Mouse (Mus musculus) midbrain, embryonic 16.5 days (tissue): ENCODE measurements around the gene Chl1. TPM values are rescaled to one million over a fixed set of nuclear protein-coding genes. Genes with fewer than 3 reads are reported as not detected.

Experiments
- ATAC-seq: fragments of 200-750 bp; cut with Nextera tagmentation; 2 replicates; pipeline ENCODE4 v1.8.0; 2017; ENCODE audit warnings: moderate TSS enrichment
- H3K27ac ChIP-seq: fragments of 300-500 bp; sonication (generic); 2 replicates; pipeline ENCODE4 v1.5.1; 2014; ENCODE audit warnings: mild to moderate bottlenecking, low read length, mixed read lengths
- H3K27me3 ChIP-seq: fragments of 300-500 bp; sonication (generic); 2 replicates; pipeline ENCODE4 v1.6.1; 2014; ENCODE audit warnings: low read depth, low read length, mixed read lengths; ENCODE audit not compliant: control insufficient read depth, insufficient read depth
- H3K36me3 ChIP-seq: fragments of 300-500 bp; sonication (generic); 2 replicates; pipeline ENCODE4 v1.6.1; 2014; ENCODE audit warnings: mild to moderate bottlenecking, low read length, moderate library complexity, mixed read lengths; ENCODE audit not compliant: control insufficient read depth, insufficient read depth
- H3K4me1 ChIP-seq: fragments of 300-500 bp; sonication (generic); 2 replicates; pipeline ENCODE4 v1.6.1; 2014; ENCODE audit warnings: mild to moderate bottlenecking, low read length, mixed read lengths; ENCODE audit not compliant: control insufficient read depth, insufficient read depth
- H3K4me2 ChIP-seq: fragments of 300-500 bp; sonication (generic); 2 replicates; pipeline ENCODE4 v1.6.1; 2014; ENCODE audit warnings: mild to moderate bottlenecking, low read length, mixed read lengths
- H3K4me3 ChIP-seq: fragments of 300-500 bp; sonication (generic); 2 replicates; pipeline ENCODE4 v1.5.1; 2014; ENCODE audit warnings: low read depth, mild to moderate bottlenecking, low read length, moderate library complexity, mixed read lengths
- H3K9ac ChIP-seq: fragments of 300-500 bp; sonication (generic); 2 replicates; pipeline ENCODE4 v1.6.1; 2014; ENCODE audit warnings: low read depth, low read length, mixed read lengths
- H3K9me3 ChIP-seq: fragments of 300-500 bp; sonication (generic); replicated peaks from 2 replicates; pipeline ENCODE4 v1.6.1; 2014; ENCODE audit warnings: mild to moderate bottlenecking, low read length, mixed read lengths; ENCODE audit not compliant: control insufficient read depth, poor library complexity, severe bottlenecking
- WGBS: fragments of 180-500 bp; shearing (Covaris S2); extraction: QIAGEN DNeasy Blood & Tissue Kit; methylation state at CpG from one replicate; pipeline ENCODE4 v1.1.7; 2014; 5-methylcytosine and 5-hydroxymethylcytosine counted together
- polyA plus RNA-seq: library from polyadenylated mRNA; unstranded; fragments of >200 nt; fragmentation: Nextera tagmentation; extraction: Ambion mirVana; gene quantifications from 2 replicates; pipeline ENCODE4 v1.2.1, GENCODE M21; 2015

Chl1 gene
- polyA plus RNA-seq, 1 experiment from 2014 or later = 202 TPM

DNA sequence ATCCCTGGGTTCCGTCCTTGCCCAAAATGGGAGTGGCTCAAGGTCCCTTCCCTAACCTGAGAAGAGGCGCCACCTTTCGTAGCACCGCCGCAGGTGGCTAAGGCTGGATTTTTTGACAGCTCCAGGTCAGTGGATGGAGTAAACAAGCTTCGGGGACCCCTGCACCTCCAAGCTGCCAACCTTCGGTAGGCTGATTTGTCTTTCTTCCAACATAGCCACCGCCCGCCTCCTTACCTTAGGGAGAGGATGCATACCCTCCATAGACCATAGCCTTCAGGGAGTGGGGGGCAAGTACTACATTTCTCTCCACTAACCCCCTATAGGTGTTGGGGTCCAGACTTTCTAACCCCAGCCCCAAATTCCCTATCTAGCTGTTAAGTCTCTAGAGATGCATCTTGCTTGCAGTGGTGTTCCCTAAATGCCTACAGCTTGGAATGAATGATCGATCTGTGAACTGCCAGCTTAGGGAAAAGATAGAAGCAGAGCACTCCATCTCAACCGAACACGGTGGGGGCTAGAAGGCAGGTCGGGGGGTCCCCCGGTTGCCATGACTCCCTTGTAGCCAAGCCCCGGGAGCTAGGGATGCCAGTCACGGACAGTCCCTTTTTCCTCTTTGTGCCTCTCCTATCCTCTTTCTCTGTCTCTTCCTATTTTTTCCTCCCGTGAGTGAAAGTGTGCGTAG, 1.0 kb downstream of the Chl1 start:
- Histone ChIP-seq H3K4me1 (peaks cover 26% of the 10 kb centered on the region), H3K27me3 (no peaks in the 10 kb centered on the region), H3K9ac (peak overlapping the region; percentile 80), H3K4me3 (peak overlapping the region; percentile 53), H3K9me3 (no peaks in the 10 kb centered on the region), H3K36me3 (no peaks in the 10 kb centered on the region), H3K4me2 (peak overlapping the region; percentile 58), H3K27ac (peak overlapping the region; percentile 99)
- ATAC-seq = peak; percentile 67
- WGBS = 1% methylated on average over 18 of the region's 18 CpGs

GRCm38 (mm10) chr6:103511972-103512565, 1.7 kb downstream of the Chl1 start:
- Histone ChIP-seq H3K4me1 (peaks cover 26% of the 10 kb centered on the region), H3K9ac (peak overlapping the region; percentile 80), H3K36me3 (no peaks in the 10 kb centered on the region), H3K27me3 (no peaks in the 10 kb centered on the region), H3K27ac (peak overlapping the region; percentile 99), H3K9me3 (no peaks in the 10 kb centered on the region), H3K4me3 (peak overlapping the region; percentile 53), H3K4me2 (peak overlapping the region; percentile 58)
- WGBS = 0% methylated on average over 29 of the region's 29 CpGs
- ATAC-seq = peak; percentile 87

DNA sequence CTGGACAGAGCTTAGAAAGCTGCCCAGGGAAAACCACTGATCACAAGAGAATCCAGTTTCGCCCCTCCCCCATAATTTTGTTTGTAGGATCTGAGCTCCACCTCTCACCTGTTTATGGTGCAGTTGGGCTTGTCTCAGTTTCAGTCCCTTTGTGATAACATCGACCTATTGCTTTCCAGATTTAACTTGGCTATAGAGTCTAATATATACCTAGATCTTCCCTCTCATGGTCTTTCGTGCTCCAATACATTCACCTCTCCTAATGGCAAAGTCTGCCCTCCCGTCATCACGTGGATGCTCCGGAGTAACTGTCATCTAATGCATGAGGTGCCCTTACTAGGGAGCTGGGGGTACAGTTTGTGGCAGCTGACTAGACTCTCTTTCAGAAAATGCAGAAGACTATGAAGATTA, 2.5 kb downstream of the Chl1 start:
- 42% methylated on average over 6 of the region's 6 CpGs for WGBS
- ATAC-seq = no peak; the same call in 1 of the 2 replicates
- no peaks in the 10 kb centered on the region for H3K36me3 ChIP-seq
- peaks cover 29% of the 10 kb centered on the region for H3K4me1 ChIP-seq
- H3K27me3 ChIP-seq = no peaks in the 10 kb centered on the region
- H3K4me2 ChIP-seq = peak overlapping the region; percentile 58
- peak overlapping the region; percentile 80 for H3K9ac ChIP-seq
- no peaks in the 10 kb centered on the region for H3K9me3 ChIP-seq
- H3K27ac ChIP-seq = peak overlapping the region; percentile 99
- peak overlapping the region; percentile 53 for H3K4me3 ChIP-seq

- peak overlapping the region; percentile 62 for H3K9ac ChIP-seq
- no peaks in the 10 kb centered on the region for H3K27me3 ChIP-seq
- no peaks in the 10 kb centered on the region for H3K9me3 ChIP-seq
- H3K36me3 ChIP-seq = no peaks in the 10 kb centered on the region
- peak overlapping the region; percentile 53 for H3K4me3 ChIP-seq
- WGBS = 29% methylated on average over 8 of the region's 8 CpGs
- peak overlapping the region; percentile 81 for H3K27ac ChIP-seq
- peaks cover 25% of the 10 kb centered on the region for H3K4me1 ChIP-seq
- ATAC-seq = no peak
- H3K4me2 ChIP-seq = peak overlapping the region; percentile 58
Measured at GRCm38 (mm10) chr6:103513621-103514241, 3.3 kb downstream of the Chl1 start.

DNA sequence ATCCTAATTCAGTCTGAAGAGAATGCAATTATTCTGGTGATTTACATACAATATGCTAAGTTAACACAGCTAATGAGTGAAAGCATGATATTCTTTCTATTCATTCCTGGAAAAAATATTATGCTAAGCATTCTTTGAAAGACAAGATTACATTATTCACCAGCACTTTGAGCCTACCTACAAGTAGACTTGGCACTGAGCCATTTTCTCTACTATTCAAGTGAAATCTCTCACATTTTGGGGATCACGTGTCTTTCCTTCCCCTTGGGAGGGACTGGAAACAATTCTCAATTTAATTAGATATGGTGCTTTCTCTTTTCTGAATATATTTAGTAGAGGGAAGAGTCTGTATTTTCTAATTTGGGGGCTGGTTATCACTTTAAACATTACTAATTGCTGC, 4.0 kb downstream of the Chl1 start:
- WGBS = 5% methylated on average over 1 of the region's 1 CpGs
- peak overlapping the region; percentile 20 for H3K4me3 ChIP-seq
- H3K4me2 ChIP-seq = peak overlapping the region; percentile 58
- no peaks in the 10 kb centered on the region for H3K9me3 ChIP-seq
- no peak for ATAC-seq
- no peaks in the 10 kb centered on the region for H3K36me3 ChIP-seq
- no peak overlapping the region for H3K9ac ChIP-seq
- peak overlapping the region; percentile 63; the same call in 1 of the 2 replicates for H3K27ac ChIP-seq
- no peaks in the 10 kb centered on the region for H3K27me3 ChIP-seq
- H3K4me1 ChIP-seq = peaks cover 24% of the 10 kb centered on the region

GRCm38 (mm10) chr6:103514756-103515155, 4.4 kb downstream of the Chl1 start:
- Histone ChIP-seq H3K27me3 (no peaks in the 10 kb centered on the region), H3K36me3 (no peaks in the 10 kb centered on the region), H3K9me3 (no peaks in the 10 kb centered on the region), H3K27ac (no peak overlapping the region), H3K9ac (no peak overlapping the region), H3K4me3 (no peak overlapping the region; the same call in 1 of the 2 replicates), H3K4me2 (peak overlapping the region; percentile 41), H3K4me1 (peaks cover 23% of the 10 kb centered on the region)
- 12% methylated on average over 1 of the region's 1 CpGs for WGBS
- ATAC-seq = no peak

DNA sequence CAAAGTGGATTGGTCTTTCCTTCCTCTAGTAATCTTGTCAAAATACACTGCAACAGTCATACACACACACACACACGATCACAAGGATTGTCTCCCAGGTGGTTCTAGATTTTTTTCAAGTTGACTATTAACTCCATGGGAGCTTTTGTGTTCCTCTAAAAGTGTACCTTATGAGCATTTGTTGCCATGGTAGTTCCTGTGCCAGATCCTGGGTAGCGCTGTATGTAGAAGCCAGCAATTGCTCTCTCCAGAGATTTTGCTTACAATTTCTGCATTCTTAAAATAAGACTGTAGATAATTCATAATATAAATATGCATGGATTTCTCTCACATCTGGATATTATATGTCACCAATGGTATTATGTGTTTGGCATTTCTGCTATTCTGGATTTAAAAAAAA, 9.2 kb downstream of the Chl1 start:
- no peak overlapping the region for H3K9ac ChIP-seq

DNA sequence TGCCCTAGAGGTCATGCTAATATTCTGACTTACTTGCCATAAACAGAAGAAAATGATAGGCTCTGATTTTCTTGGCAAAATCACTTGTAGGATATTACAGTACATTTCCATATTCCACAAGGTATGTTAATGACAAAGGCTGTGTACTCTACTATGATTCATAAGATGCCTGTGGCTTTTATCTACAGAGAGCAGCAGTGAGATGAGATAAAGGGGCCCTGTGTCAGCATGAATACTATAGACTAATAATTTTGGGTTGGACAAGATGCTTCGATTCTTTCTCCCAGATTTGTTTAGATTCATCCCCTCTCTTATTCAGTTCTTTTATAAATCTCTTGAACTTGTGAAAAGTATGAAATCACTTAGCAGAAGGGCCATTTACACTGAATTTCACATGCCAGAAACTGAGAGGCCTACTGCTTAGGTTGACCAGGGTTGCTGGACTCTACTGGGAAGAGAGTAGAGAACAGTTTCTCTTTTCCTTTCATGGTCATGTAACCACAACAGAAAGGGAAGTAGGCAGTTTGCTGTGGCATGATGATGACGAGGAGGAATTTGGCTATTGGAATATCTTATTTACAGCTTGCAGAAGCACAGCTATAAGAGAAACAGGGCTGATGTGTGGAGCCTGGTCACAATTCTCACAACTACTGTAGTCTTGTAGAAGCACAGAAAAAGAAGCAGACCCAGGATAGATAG, 15.1 kb downstream of the Chl1 start:
- H3K27ac ChIP-seq = no peak overlapping the region
- no peak overlapping the region for H3K4me2 ChIP-seq
- ATAC-seq = no peak
- H3K27me3 ChIP-seq = no peaks in the 10 kb centered on the region
- no peaks in the 10 kb centered on the region for H3K36me3 ChIP-seq
- peaks cover 8% of the 10 kb centered on the region for H3K4me1 ChIP-seq
- H3K9me3 ChIP-seq = no peaks in the 10 kb centered on the region
- WGBS = 78% methylated on average over 2 of the region's 2 CpGs
- H3K4me3 ChIP-seq = no peak overlapping the region
- H3K9ac ChIP-seq = no peak overlapping the region

More for the DNA sequence above, 9.2 kb downstream of the Chl1 start:
- ATAC-seq = no peak
- Histone ChIP-seq H3K4me2 (no peak overlapping the region), H3K27ac (no peak overlapping the region), H3K27me3 (no peaks in the 10 kb centered on the region), H3K4me1 (peaks cover 21% of the 10 kb centered on the region), H3K4me3 (no peak overlapping the region), H3K9me3 (no peaks in the 10 kb centered on the region), H3K36me3 (no peaks in the 10 kb centered on the region)
- WGBS = 75% methylated on average over 2 of the region's 2 CpGs
